Mouse (Mus musculus) adrenal gland, adult 2 months (tissue): ENCODE data around the gene Iqck. TPM values are rescaled to one million over a fixed set of nuclear protein-coding genes. Genes with fewer than 3 reads are reported as not detected.

Experiments used
- DNase-seq: peaks from one replicate; pipeline ENCODE4 v3.0.0; 2021
- long read RNA-seq: library from polyadenylated mRNA; stranded (forward); transcript quantifications from one replicate; pipeline ENCODE4 v2.0.0, GENCODE M21; 2021
- polyA plus RNA-seq: library from polyadenylated mRNA; depleted of rRNA; stranded (reverse); fragments of >200 nt; gene quantifications from 2 replicates; pipeline ENCODE4 v1.2.3, GENCODE M21; 2012; rRNA removed
- total RNA-seq, 2 experiments: library from RNA; stranded (reverse); gene quantifications; 2 replicates each; pipeline ENCODE4 v1.2.3; 2021

Gene Iqck
- 10 to 100 TPM; 14.7 to 44.3 TPM for total RNA-seq
- polyA plus RNA-seq: 13.5 and 14.8 TPM in 2 replicates
- long read RNA-seq, transcript Iqck-201 (9 exons, 1,503 nt): major isoform, 10 of 15 reads
- long read RNA-seq, partial matches to known transcripts: 1 of 15 reads
- long read RNA-seq, other reads (novel, unspliced or antisense): 3 of 15 reads

GRCm38 (mm10) chr7:118855171-118855876, at the start of gene Iqck:
TSS of gene Iqck (plus strand) at chr7:118855752.
- peak; percentile 95 for DNase-seq

- DNase-seq: no peak
Observed at GRCm38 (mm10) chr7:118806631-118807411, 48.7 kb upstream of the Iqck start.

GRCm38 (mm10) chr7:118807899-118808298, 47.7 kb upstream of the Iqck start:
- DNase-seq: no peak

- no peak for DNase-seq
Observed at GRCm38 (mm10) chr7:118811407-118812106, 44.0 kb upstream of the Iqck start.

- DNase-seq: no peak
Observed at GRCm38 (mm10) chr7:118813592-118813991, 42.0 kb upstream of the Iqck start.

- DNase-seq: no peak
Observed at GRCm38 (mm10) chr7:118816275-118816674, 39.3 kb upstream of the Iqck start.

- no peak for DNase-seq
Observed at GRCm38 (mm10) chr7:118817741-118818140, 37.8 kb upstream of the Iqck start.

- no peak for DNase-seq
Observed at GRCm38 (mm10) chr7:118819666-118820065, 35.9 kb upstream of the Iqck start.

GRCm38 (mm10) chr7:118821356-118821755, 34.2 kb upstream of the Iqck start:
- DNase-seq: no peak

GRCm38 (mm10) chr7:118821887-118822556, 33.5 kb upstream of the Iqck start:
- DNase-seq: no peak

- no peak for DNase-seq
Observed at GRCm38 (mm10) chr7:118824451-118824850, 31.1 kb upstream of the Iqck start.

GRCm38 (mm10) chr7:118827975-118828416, 27.6 kb upstream of the Iqck start:
- DNase-seq: peak; percentile 71

- DNase-seq: no peak
Observed at GRCm38 (mm10) chr7:118837901-118838300, 17.7 kb upstream of the Iqck start.

GRCm38 (mm10) chr7:118841030-118841745, 14.4 kb upstream of the Iqck start:
- DNase-seq: no peak

GRCm38 (mm10) chr7:118841796-118842195, 13.8 kb upstream of the Iqck start:
- DNase-seq: peak; percentile 62

- no peak for DNase-seq
Observed at GRCm38 (mm10) chr7:118842938-118843337, 12.6 kb upstream of the Iqck start.

GRCm38 (mm10) chr7:118845141-118845540, 10.4 kb upstream of the Iqck start:
- DNase-seq: no peak

- DNase-seq: no peak
Observed at GRCm38 (mm10) chr7:118846329-118846728, 9.2 kb upstream of the Iqck start.

GRCm38 (mm10) chr7:118848796-118849195, 6.8 kb upstream of the Iqck start:
- peak; percentile 78 for DNase-seq

- no peak for DNase-seq
Observed at GRCm38 (mm10) chr7:118849543-118850250, 5.9 kb upstream of the Iqck start.
